Mouse (Mus musculus) E14TG2a.4 (cell line): ENCODE measurements around the gene Mindy2.

Source experiments
- CTCF ChIP-seq: conservative IDR thresholded peaks from 2 replicates; pipeline ENCODE4 v1.5.1; 2014; ENCODE audit warnings: low read length
- NANOG ChIP-seq: IDR thresholded peaks from 2 replicates; pipeline ENCODE4 v1.6.1; 2014; ENCODE audit warnings: borderline replicate concordance, low read length, mixed read lengths

DNA sequence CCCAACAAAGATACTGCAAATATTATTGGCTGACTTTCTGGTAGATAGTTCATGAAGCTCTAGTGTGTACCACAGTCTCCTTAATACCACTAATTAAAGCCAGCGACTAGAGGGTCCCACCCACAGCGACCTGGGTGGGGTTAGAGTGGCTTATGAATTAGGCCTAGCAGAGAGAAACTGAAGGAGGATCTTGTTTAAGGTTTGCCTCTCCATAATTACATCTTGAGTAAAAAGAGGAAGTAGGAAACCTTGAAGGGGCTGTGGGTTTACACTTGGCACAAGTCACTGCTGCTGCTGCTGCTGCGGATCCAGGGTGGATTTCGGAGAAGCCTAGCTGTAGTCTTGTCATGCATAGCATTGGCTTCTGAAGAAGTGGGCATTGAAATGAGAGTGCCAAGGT, 66.2 kb downstream of the Mindy2 start:
- TF ChIP-seq CTCF (no peak), NANOG (no peak)
